Mouse (Mus musculus) C2C12 (cell line): ENCODE measurements around the gene Vamp8. TPM values are rescaled to one million over a fixed set of nuclear protein-coding genes. Genes with fewer than 3 reads are reported as not detected.

Experiments
- H3K27me3 ChIP-seq: one replicate; pipeline ENCODE4 v1.6.1; 2011; ENCODE audit not compliant: control insufficient read depth, insufficient read depth, insufficient read length
- H3K36me3 ChIP-seq: one replicate; pipeline ENCODE4 v1.6.1; 2011; ENCODE audit not compliant: control insufficient read depth, insufficient read depth
- H3K4me3 ChIP-seq: one replicate; pipeline ENCODE4 v1.5.1; 2011; ENCODE audit warnings: mild to moderate bottlenecking, control low read depth; ENCODE audit not compliant: poor library complexity, insufficient read depth, severe bottlenecking
- H3K79me2 ChIP-seq: one replicate; pipeline ENCODE4 v1.6.1; 2011; ENCODE audit not compliant: control insufficient read depth, insufficient read depth
- H3K79me3 ChIP-seq: one replicate; pipeline ENCODE4 v1.6.1; 2011; ENCODE audit warnings: low read depth, control low read depth
- H3ac ChIP-seq: one replicate; pipeline ENCODE3; 2011; ENCODE audit warnings: low read depth; ENCODE audit not compliant: control insufficient read depth, insufficient read length
- CEBPB ChIP-seq: IDR thresholded peaks from one replicate; pipeline ENCODE4 v1.6.1; 2011; ENCODE audit warnings: low read depth, mild to moderate bottlenecking, control low read depth, moderate library complexity
- CTCF ChIP-seq: IDR thresholded peaks from one replicate; pipeline ENCODE4 v1.5.1; 2011; ENCODE audit not compliant: control insufficient read depth, insufficient read depth, insufficient read length
- FOSL1 ChIP-seq: IDR thresholded peaks from one replicate; pipeline ENCODE4 v1.8.0; 2011; ENCODE audit warnings: mild to moderate bottlenecking, low read length; ENCODE audit not compliant: poor library complexity, insufficient read depth, severe bottlenecking
- MAX ChIP-seq: IDR thresholded peaks from one replicate; pipeline ENCODE4 v1.6.1; 2011; ENCODE audit warnings: mild to moderate bottlenecking, control low read depth
- MYOD1 ChIP-seq: IDR thresholded peaks from one replicate; pipeline ENCODE4 v1.6.1; 2011; ENCODE audit warnings: low read depth; ENCODE audit not compliant: control insufficient read depth, insufficient read length
- MYOG ChIP-seq: IDR thresholded peaks from one replicate; pipeline ENCODE4 v1.6.1; 2011; ENCODE audit not compliant: control insufficient read depth, insufficient read length; ENCODE audit errors: extremely low read depth
- USF1 ChIP-seq: IDR thresholded peaks from one replicate; pipeline ENCODE4 v1.6.1; 2011; ENCODE audit warnings: low read depth, mild to moderate bottlenecking, control low read depth, moderate library complexity
- polyA plus RNA-seq: library from polyadenylated mRNA; unstranded; fragments of >200 nt; fragmentation: generic; extraction: Trizol; gene quantifications from one replicate; pipeline ENCODE4 v1.2.1, GENCODE M21; 2012; ENCODE audit warnings: missing spikeins

The Vamp8 gene
- polyA plus RNA-seq, 1 experiment, result 147 TPM

GRCm38 (mm10) chr6:72399967-72400366, 9.5 kb upstream of the Vamp8 start:
- no peaks in the 10 kb centered on the region for H3K36me3 ChIP-seq
- TF ChIP-seq MAX (no peak), MYOG (no peak), MYOD1 (no peak), FOSL1 (no peak)
- H3ac ChIP-seq, result no peak overlapping the region
- H3K79me2 ChIP-seq, result no peaks in the 10 kb centered on the region
- H3K27me3 ChIP-seq, result no peaks in the 10 kb centered on the region
- no peaks in the 10 kb centered on the region for H3K79me3 ChIP-seq
- no peak overlapping the region for H3K4me3 ChIP-seq

GRCm38 (mm10) chr6:72396837-72397251, 6.3 kb upstream of the Vamp8 start:
- Histone ChIP-seq H3K36me3 (no peaks in the 10 kb centered on the region), H3K79me3 (no peaks in the 10 kb centered on the region), H3ac (no peak overlapping the region), H3K79me2 (no peaks in the 10 kb centered on the region), H3K4me3 (no peak overlapping the region), H3K27me3 (no peaks in the 10 kb centered on the region)
- TF ChIP-seq MYOG, result no peak
- no peak for TF ChIP-seq MAX
- no peak for TF ChIP-seq USF1
- no peak for TF ChIP-seq FOSL1
- no peak for TF ChIP-seq CTCF
- peak; percentile 65 for TF ChIP-seq MYOD1
- no peak for TF ChIP-seq CEBPB

GRCm38 (mm10) chr6:72392341-72392740, 1.8 kb upstream of the Vamp8 start:
- no peak overlapping the region for H3K4me3 ChIP-seq
- H3K36me3 ChIP-seq, result peaks cover 3% of the 10 kb centered on the region
- no peaks in the 10 kb centered on the region for H3K79me3 ChIP-seq
- H3ac ChIP-seq, result no peak overlapping the region
- H3K27me3 ChIP-seq, result no peaks in the 10 kb centered on the region
- TF ChIP-seq USF1 (no peak), FOSL1 (no peak), MYOD1 (no peak), CEBPB (no peak), CTCF (no peak), MYOG (no peak), MAX (no peak)
- H3K79me2 ChIP-seq, result peaks cover 15% of the 10 kb centered on the region

- no peak for TF ChIP-seq CTCF
- TF ChIP-seq MYOG, result no peak
- TF ChIP-seq CEBPB, result no peak
- TF ChIP-seq MAX, result no peak
- TF ChIP-seq MYOD1, result no peak
- no peak for TF ChIP-seq USF1
- no peak overlapping the region for H3K4me3 ChIP-seq
Observed at GRCm38 (mm10) chr6:72390795-72391521, 455 bp upstream of the Vamp8 start.

GRCm38 (mm10) chr6:72389471-72389940, 997 bp downstream of the Vamp8 start:
- no peak for TF ChIP-seq MAX
- TF ChIP-seq USF1, result no peak
- no peak for TF ChIP-seq MYOG
- TF ChIP-seq MYOD1, result no peak
- H3ac ChIP-seq, result peak overlapping the region; percentile 76

More at GRCm38 (mm10) chr6:72390795-72391521, 455 bp upstream of the Vamp8 start:
- H3K27me3 ChIP-seq, result no peaks in the 10 kb centered on the region
- peaks cover 15% of the 10 kb centered on the region for H3K79me2 ChIP-seq
- H3ac ChIP-seq, result no peak overlapping the region
- H3K79me3 ChIP-seq, result no peaks in the 10 kb centered on the region
- H3K36me3 ChIP-seq, result peaks cover 3% of the 10 kb centered on the region

GRCm38 (mm10) chr6:72388791-72389329, 1.6 kb downstream of the Vamp8 start:
- H3K79me2 ChIP-seq, result peaks cover 15% of the 10 kb centered on the region
- H3K36me3 ChIP-seq, result peaks cover 3% of the 10 kb centered on the region
- H3K4me3 ChIP-seq, result no peak overlapping the region
- H3K79me3 ChIP-seq, result no peaks in the 10 kb centered on the region
- no peak overlapping the region for H3ac ChIP-seq
- no peaks in the 10 kb centered on the region for H3K27me3 ChIP-seq
- TF ChIP-seq CEBPB, result no peak
- no peak for TF ChIP-seq FOSL1
- TF ChIP-seq MYOG, result no peak
- TF ChIP-seq MAX, result no peak
- TF ChIP-seq MYOD1, result no peak
- TF ChIP-seq CTCF, result no peak
- no peak for TF ChIP-seq USF1

More at GRCm38 (mm10) chr6:72389471-72389940, 997 bp downstream of the Vamp8 start:
- Histone ChIP-seq H3K4me3 (peak overlapping the region; percentile 44), H3K79me3 (no peaks in the 10 kb centered on the region), H3K27me3 (no peaks in the 10 kb centered on the region), H3K79me2 (peaks cover 15% of the 10 kb centered on the region), H3K36me3 (peaks cover 3% of the 10 kb centered on the region)
